Mouse (Mus musculus) embryonic fibroblast, embryonic 13.5 days (primary cell): Measurements from ENCODE around the gene Tmie. TPM values are rescaled to one million over a fixed set of nuclear protein-coding genes. Genes with fewer than 3 reads are reported as not detected.

Experiments
- polyA plus RNA-seq: library from polyadenylated mRNA; stranded (reverse); fragments of >200 nt; gene quantifications from 2 replicates; pipeline ENCODE4 v1.2.4, GENCODE M21; 2011; ENCODE audit warnings: low read depth; ENCODE audit not compliant: missing spikeins, insufficient read length

The Tmie gene
- polyA plus RNA-seq, 1 experiment: 0.56 TPM

Other genes starting within 250 kb of the Tmie start
- 1.8 TPM in 2 replicates for gene Nbeal2, start 226.0 kb downstream of the Tmie start, polyA plus RNA-seq
- gene Ccdc12, start 223.6 kb downstream of the Tmie start, polyA plus RNA-seq: 34.4 and 43.2 TPM in 2 replicates
- gene Myl3, start 138.3 kb downstream of the Tmie start, polyA plus RNA-seq: not detected in 2 replicates
- gene Pth1r, start 133.0 kb downstream of the Tmie start, polyA plus RNA-seq: 9.0 and 13.3 TPM in 2 replicates
- not detected in 2 replicates for gene Prss42, start 81.9 kb downstream of the Tmie start, polyA plus RNA-seq
- gene Prss44, start 66.1 kb downstream of the Tmie start, polyA plus RNA-seq: not detected in 2 replicates
- not detected in 2 replicates for gene Prss43, start 53.4 kb downstream of the Tmie start, polyA plus RNA-seq
- not detected in 2 replicates for gene Prss45, start 45.5 kb downstream of the Tmie start, polyA plus RNA-seq
- gene Prss46, start 35.6 kb downstream of the Tmie start, polyA plus RNA-seq: 0.86 and 1.4 TPM in 2 replicates
- gene Prss50, start 22.1 kb downstream of the Tmie start, polyA plus RNA-seq: not detected in 2 replicates
- gene Als2cl, start 243 bp downstream of the Tmie start, polyA plus RNA-seq: 3.5 and 7.1 TPM in 2 replicates
- not detected in 2 replicates for gene Fam240a, start 36.7 kb upstream of the Tmie start, polyA plus RNA-seq
- gene Tdgf1, start 66.0 kb upstream of the Tmie start, polyA plus RNA-seq: not detected in 2 replicates
- gene Lrrc2, start 71.4 kb upstream of the Tmie start, polyA plus RNA-seq: not detected in 2 replicates
- not detected in 2 replicates for gene Rtp3, start 110.5 kb upstream of the Tmie start, polyA plus RNA-seq
- not detected in 2 replicates for gene Ltf, start 139.2 kb upstream of the Tmie start, polyA plus RNA-seq
- not detected in 2 replicates for gene Ccrl2, start 177.4 kb upstream of the Tmie start, polyA plus RNA-seq
- gene Lrrfip2, start 237.5 kb upstream of the Tmie start, polyA plus RNA-seq: 39.2 and 41.3 TPM in 2 replicates